Mouse (Mus musculus) brown adipose tissue, adult 24 weeks (tissue): ENCODE measurements around the gene Fam240a. TPM values are rescaled to one million over a fixed set of nuclear protein-coding genes. Genes with fewer than 3 reads are reported as not detected.
A peak's percentile ranks its signal among the peaks of the same experiment; 100 is the strongest.

ENCODE experiments used
- H3K27ac ChIP-seq: fragments of 200-500 bp; replicated peaks from 2 replicates; pipeline ENCODE4 v1.5.1; 2012; ENCODE audit warnings: low read depth, mild to moderate bottlenecking, low read length
- H3K4me1 ChIP-seq: fragments of 200-500 bp; 2 replicates; pipeline ENCODE4 v1.6.1; 2012; ENCODE audit warnings: low read length, mixed read lengths; ENCODE audit not compliant: control insufficient read depth, insufficient read depth, insufficient read length
- H3K4me3 ChIP-seq: fragments of 200-500 bp; 2 replicates; pipeline ENCODE4 v1.5.1; 2012; ENCODE audit warnings: low read depth, mild to moderate bottlenecking, low read length, moderate library complexity; ENCODE audit not compliant: insufficient read depth
- polyA plus RNA-seq: library from polyadenylated mRNA; stranded (reverse); fragments of >200 nt; gene quantifications from 2 replicates; pipeline ENCODE4 v1.2.4, GENCODE M21; 2012; ENCODE audit not compliant: missing spikeins, insufficient read depth, insufficient read length

Gene Fam240a
- polyA plus RNA-seq, 1 experiment, result not detected

DNA sequence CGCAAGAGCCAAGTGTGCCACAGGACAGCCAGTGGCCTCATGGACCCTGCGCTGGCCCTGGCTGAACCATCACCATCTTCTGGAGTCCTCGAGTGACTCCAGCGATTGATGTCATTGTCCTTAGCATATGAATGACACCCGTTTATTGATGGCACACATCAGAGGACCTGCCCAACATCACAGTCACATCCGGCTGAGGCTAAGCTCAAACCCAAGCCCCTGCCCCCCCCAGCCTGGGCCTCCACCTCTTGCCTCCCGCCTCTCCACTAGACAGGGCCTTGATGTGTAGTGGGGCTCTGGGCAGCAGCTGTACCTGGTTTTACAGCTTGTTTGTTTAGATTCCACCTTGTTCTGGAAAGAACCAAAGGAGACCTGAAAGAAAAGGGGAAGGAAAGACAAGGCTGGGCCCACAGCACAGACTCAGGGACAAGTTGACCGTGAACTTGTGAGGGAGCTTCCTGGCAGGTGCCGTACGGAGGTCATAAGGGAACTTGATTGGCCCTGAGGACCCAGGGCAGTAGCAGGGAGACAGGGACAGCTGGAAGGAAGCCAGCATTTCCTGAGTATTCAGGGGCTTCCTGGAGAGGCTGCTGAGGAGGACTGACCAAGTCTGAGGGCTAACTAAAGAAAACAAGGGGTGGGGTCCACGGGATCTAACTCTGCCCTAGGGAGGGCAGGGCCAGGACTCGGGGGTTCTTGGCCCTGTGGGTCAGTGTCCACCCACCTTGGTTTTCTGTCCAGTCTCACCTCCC is 25.4 kb downstream of the Fam240a start:
- no peak overlapping the region for H3K4me3 ChIP-seq
- peaks cover 28% of the 10 kb centered on the region for H3K4me1 ChIP-seq
- peak overlapping the region; percentile 41; the same call in 1 of the 2 replicates for H3K27ac ChIP-seq

- H3K27ac ChIP-seq, result peak overlapping the region; percentile 27; the same call in 1 of the 2 replicates
- H3K4me3 ChIP-seq, result no peak overlapping the region
- H3K4me1 ChIP-seq, result peaks cover 28% of the 10 kb centered on the region
Observed at GRCm38 (mm10) chr9:110890026-110890783, 26.5 kb downstream of the Fam240a start.

- Histone ChIP-seq H3K4me1 (peaks cover 28% of the 10 kb centered on the region), H3K27ac (no peak overlapping the region), H3K4me3 (no peak overlapping the region)
Observed at GRCm38 (mm10) chr9:110888935-110889334, 27.7 kb downstream of the Fam240a start.

DNA sequence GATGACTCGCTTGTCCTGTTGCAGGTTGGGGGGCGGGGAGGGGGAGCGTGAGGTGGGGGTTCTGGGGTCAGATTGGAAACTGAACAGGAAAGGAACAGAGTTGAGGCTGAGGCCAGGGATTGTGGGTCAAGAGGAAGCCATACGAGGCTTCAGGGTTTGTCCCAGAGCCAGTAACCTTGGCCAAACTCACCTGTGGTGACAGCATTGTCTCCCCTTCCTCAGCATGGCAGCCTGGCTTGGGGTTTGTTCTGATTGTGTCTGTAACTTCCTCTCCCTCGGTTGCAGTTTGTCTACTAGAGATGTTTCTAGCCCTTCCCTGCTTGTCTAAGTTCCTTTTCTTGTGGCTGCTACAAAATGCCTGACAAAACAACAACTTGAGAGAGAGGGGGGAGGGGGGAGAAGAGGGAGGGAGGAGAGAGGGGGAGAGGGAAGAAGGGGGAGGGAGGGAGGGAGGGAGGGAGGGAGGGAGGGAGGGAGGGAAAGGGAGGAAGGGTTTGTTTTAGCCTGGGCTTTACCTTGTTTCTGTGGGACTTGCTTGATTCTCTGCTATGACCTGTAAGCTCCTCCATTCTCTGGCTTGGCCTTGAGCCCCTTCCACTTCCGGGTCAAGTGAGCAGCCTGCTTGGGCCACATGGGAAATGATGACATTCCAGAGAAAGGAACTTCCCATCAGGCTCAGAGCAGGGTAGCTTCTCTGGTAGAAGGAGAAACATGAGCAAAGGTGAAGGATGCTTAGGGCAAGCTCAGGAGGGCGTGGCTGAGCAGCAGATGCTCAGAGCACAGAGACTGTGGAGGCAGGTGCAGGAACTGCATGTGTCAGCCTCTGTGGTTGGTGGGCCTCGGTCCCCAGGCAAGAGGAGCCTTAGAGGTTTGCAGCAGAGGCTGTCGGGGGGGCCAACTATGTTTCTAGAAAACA is 29.0 kb downstream of the Fam240a start:
- H3K27ac ChIP-seq, result 0 out of 2 replicates have a peak overlapping the region, but pooled peaks have one; percentile 1
- H3K4me1 ChIP-seq, result peaks cover 26% of the 10 kb centered on the region
- no peak overlapping the region for H3K4me3 ChIP-seq

- peaks cover 17% of the 10 kb centered on the region for H3K4me1 ChIP-seq
Observed at GRCm38 (mm10) chr9:110881953-110882352, 34.7 kb downstream of the Fam240a start.

DNA sequence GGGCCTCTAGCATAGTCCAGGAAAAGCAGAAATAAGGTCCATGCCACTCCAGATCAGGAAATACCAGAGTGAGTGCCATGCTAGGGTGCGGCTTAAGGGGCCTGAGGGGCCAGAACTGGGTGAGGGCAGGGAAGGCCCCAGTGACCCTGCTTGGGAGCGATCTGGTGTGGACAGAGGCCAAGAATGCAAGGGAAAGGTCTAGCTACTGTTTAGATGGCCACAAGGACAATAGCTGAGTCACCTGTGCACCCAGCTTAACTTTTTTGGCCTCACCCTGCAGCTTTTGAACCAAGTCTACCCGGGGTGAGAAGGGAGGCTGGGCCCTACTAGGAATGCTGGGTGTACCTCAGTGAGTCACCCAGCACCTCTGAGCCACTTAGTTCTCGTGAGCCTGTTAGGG is 35.9 kb downstream of the Fam240a start:
- H3K4me3 ChIP-seq, result peak overlapping the region; percentile 74
- peak overlapping the region; percentile 92 for H3K27ac ChIP-seq
- H3K4me1 ChIP-seq, result peaks cover 18% of the 10 kb centered on the region

More at GRCm38 (mm10) chr9:110881953-110882352, 34.7 kb downstream of the Fam240a start:
- Histone ChIP-seq H3K27ac (peak overlapping the region; percentile 92), H3K4me3 (peak overlapping the region; percentile 74)

DNA sequence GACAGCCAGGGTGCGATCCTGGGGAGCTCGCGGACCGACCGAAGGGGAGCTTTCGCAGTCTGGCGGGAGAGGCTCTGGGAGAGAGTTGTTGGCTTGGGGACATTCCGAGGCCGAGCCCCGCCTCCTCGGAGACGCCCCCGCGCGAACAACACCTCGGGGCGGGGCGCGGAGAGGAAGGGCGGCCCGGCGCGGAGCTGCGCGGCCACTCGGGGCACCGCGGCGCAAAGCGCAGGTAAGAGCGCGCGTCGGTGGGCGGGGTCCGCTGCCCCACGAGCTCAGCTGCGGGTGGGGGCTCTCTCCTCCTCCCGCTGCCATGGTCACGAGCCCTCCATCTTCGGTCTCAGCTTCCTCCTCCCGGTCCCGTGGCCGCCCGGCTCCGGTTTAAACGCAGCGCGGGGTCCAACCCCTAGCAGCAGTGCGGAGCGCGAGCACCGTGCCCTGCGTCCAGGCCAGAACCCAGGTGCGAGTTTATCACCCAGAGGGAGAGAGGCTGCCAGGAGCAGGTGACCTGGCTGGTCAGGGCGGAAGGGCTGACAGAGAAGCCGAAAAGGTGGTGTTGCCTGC is 36.6 kb downstream of the Fam240a start, which contains the start of gene Tmie:
Tmie (minus strand) TSS at position 116 of the 564 bp plus-strand sequence.
- Histone ChIP-seq H3K4me3 (peak within 1 kb of the TSS; percentile 74), H3K4me1 (peaks cover 21% of the 10 kb centered on the region), H3K27ac (peak within 1 kb of the TSS; percentile 92)

DNA sequence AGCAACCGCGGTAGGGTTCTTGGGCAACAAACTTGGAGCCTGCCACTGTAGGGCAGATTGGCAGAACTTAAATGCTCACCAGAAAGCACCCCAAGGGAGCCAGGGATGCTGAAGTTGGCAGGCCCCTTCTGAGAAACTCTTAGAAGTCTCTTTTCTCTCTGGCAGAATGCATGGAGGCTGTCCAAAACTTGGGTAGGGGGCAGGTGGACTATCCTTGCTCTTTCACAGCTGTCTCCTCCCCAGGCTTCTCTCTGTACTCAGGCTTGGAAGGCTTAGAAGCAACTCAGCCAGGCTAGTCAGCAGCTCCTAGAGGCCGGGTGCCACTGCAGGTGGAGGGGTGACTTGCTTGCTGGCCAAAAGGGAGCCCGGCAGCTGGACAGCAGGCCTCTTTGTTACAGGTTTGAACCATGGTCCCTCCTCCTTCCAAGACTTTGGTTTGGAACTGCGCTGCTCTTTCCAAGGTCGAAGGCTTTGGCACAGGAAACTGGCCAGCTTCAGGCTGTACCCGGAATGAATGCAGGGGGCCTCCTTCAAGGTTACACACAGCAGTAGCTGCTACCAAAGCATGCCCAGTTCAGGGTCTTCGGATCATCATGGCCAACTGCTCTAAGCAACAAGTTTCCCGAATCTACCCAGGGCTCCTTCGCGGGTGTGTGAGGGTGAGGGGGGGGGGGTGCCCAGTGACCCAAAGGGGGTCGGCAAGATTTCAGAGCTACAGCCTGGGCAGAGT is 37.3 kb downstream of the Fam240a start, which contains the start of gene Als2cl:
Als2cl (plus strand) TSS at position 680 of the 730 bp plus-strand sequence.
- Histone ChIP-seq H3K4me3 (peak within 1 kb of the TSS; percentile 74), H3K27ac (peak within 1 kb of the TSS; percentile 92), H3K4me1 (peaks cover 21% of the 10 kb centered on the region)

GRCm38 (mm10) chr9:110877888-110878287 is 38.8 kb downstream of the Fam240a start:
- no peak overlapping the region for H3K4me3 ChIP-seq
- peak overlapping the region; percentile 17; the same call in 1 of the 2 replicates for H3K27ac ChIP-seq

GRCm38 (mm10) chr9:110877353-110877752 is 39.3 kb downstream of the Fam240a start:
- Histone ChIP-seq H3K4me1 (peaks cover 21% of the 10 kb centered on the region), H3K27ac (peak overlapping the region; percentile 17; the same call in 1 of the 2 replicates), H3K4me3 (no peak overlapping the region)

More at GRCm38 (mm10) chr9:110877888-110878287, 38.8 kb downstream of the Fam240a start:
- H3K4me1 ChIP-seq, result peaks cover 21% of the 10 kb centered on the region

GRCm38 (mm10) chr9:110875288-110875695 is 41.4 kb downstream of the Fam240a start:
- Histone ChIP-seq H3K4me3 (no peak overlapping the region), H3K27ac (no peak overlapping the region), H3K4me1 (peaks cover 21% of the 10 kb centered on the region)

GRCm38 (mm10) chr9:110874660-110875191 is 41.9 kb downstream of the Fam240a start:
- no peak overlapping the region for H3K4me3 ChIP-seq
- peaks cover 21% of the 10 kb centered on the region for H3K4me1 ChIP-seq
- no peak overlapping the region for H3K27ac ChIP-seq
